Mouse (Mus musculus) E14TG2a.4 (cell line): ENCODE results near the gene Lamc1.

Experiments used
- CTCF ChIP-seq: conservative IDR thresholded peaks from 2 replicates; pipeline ENCODE4 v1.5.1; 2014; ENCODE audit warnings: low read length
- POU5F1 ChIP-seq: IDR thresholded peaks from 2 replicates; pipeline ENCODE4 v1.6.1; 2014; ENCODE audit warnings: low read length, borderline replicate concordance

GRCm38 (mm10) chr1:153316286-153316685 is 16.3 kb downstream of the Lamc1 start:
- TF ChIP-seq CTCF (no peak), POU5F1 (no peak)
